Mouse (Mus musculus): ENCODE results near the gene Mgat3.

The Mgat3 gene

DNA sequence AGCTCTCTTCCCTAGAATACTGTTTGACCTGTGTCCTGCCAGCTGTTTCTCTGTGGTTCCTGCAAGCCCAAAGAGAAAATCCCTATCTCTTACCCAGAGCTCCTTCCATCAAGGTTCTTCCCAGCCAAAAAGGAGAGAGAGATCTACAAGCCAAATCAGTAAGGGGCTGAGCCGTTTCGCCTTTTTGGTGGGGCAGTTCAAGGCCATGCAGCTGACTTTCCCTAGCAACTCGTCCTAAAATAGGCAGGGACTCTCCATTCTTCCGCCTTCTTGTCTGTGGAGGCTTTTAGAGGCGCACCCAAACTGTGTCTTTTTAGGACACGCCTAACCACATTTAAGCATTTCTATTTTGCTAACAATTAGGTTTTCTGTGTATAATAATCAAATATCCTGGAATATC is 29.8 kb upstream of the Mgat3 start:
- Histone ChIP-seq H3K9me3 (ENCODE audit: low read length) (no peaks in the 10 kb centered on the region), H3K4me1 (replicated peaks; ENCODE audit: low read depth, low read length) (peaks cover 90% of the 10 kb centered on the region)

DNA sequence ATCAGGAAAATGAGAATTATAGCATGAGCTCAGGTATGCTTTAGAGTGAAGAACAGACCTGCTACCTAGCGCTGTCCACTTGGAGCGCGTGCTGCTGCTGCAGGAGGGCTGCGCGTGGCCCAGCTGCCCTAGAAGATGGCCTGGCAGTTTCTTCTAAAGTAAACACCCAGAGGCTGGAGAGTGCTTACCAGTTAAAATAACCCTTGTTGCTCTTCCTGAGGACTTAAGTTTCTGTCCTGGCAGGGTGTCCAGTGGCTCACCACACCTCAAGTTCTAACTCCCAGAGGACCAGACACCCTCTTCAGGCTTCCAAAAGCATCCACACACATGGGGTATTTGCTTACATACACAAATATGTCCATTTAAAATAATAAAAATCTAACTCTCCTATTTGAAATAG is 28.1 kb upstream of the Mgat3 start:
- Histone ChIP-seq H3K9me3 (ENCODE audit: low read length) (no peaks in the 10 kb centered on the region), H3K4me1 (replicated peaks; ENCODE audit: low read depth, low read length) (peaks cover 79% of the 10 kb centered on the region), H3K27me3 (ENCODE audit: insufficient read depth, low read length) (no peaks in the 10 kb centered on the region), H3K4me3 (replicated peaks; ENCODE audit: low read length) (no peak overlapping the region), H3K36me3 (ENCODE audit: insufficient read depth, low read length) (peaks cover 72% of the 10 kb centered on the region)
- TF ChIP-seq POU5F1 (IDR thresholded peaks at IDR 0.05; ENCODE audit: borderline replicate concordance, low read length) = no peak
- no peak for TF ChIP-seq NANOG (IDR thresholded peaks at IDR 0.05; ENCODE audit: borderline replicate concordance, low read length)
- no peak for TF ChIP-seq CTCF (conservative IDR thresholded peaks at IDR 0.05; ENCODE audit: low read length)

More for the DNA sequence above, 29.8 kb upstream of the Mgat3 start:
- Histone ChIP-seq H3K4me3 (replicated peaks; ENCODE audit: low read length) (no peak overlapping the region), H3K36me3 (ENCODE audit: insufficient read depth, low read length) (peaks cover 72% of the 10 kb centered on the region), H3K27me3 (ENCODE audit: insufficient read depth, low read length) (no peaks in the 10 kb centered on the region)
- TF ChIP-seq POU5F1 (IDR thresholded peaks at IDR 0.05; ENCODE audit: borderline replicate concordance, low read length) (no peak), NANOG (IDR thresholded peaks at IDR 0.05; ENCODE audit: borderline replicate concordance, low read length) (no peak), CTCF (conservative IDR thresholded peaks at IDR 0.05; ENCODE audit: low read length) (no peak)

GRCm38 (mm10) chr15:80146153-80146552 is 27.4 kb upstream of the Mgat3 start:
- TF ChIP-seq POU5F1 (IDR thresholded peaks at IDR 0.05; ENCODE audit: borderline replicate concordance, low read length) = no peak
- no peak for TF ChIP-seq NANOG (IDR thresholded peaks at IDR 0.05; ENCODE audit: borderline replicate concordance, low read length)
- TF ChIP-seq CTCF (conservative IDR thresholded peaks at IDR 0.05; ENCODE audit: low read length) = no peak
- H3K4me1 ChIP-seq (replicated peaks; ENCODE audit: low read depth, low read length) = peaks cover 71% of the 10 kb centered on the region
- no peaks in the 10 kb centered on the region for H3K27me3 ChIP-seq (ENCODE audit: insufficient read depth, low read length)
- H3K9me3 ChIP-seq (ENCODE audit: low read length) = no peaks in the 10 kb centered on the region
- peaks cover 72% of the 10 kb centered on the region for H3K36me3 ChIP-seq (ENCODE audit: insufficient read depth, low read length)
- no peak overlapping the region for H3K4me3 ChIP-seq (replicated peaks; ENCODE audit: low read length)

DNA sequence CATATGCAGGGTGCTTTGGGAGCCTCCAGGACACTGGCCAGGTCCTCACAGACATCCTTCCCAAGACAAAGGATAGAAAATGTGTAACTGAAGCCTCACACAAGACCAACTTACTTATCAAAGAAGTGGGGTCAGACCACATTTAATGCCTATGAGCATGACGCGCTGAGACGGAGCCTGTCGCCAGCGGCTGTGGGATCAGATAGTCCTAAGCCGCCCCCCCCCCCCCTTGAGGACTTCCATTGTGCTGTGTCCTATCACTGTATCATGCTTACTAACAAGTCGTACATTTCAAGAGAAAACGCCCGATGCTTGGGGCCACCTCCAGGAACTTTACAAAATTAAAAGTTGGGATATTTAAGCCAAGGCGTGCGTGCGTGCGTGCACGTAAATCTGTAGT is 26.4 kb upstream of the Mgat3 start:
- no peaks in the 10 kb centered on the region for H3K27me3 ChIP-seq (ENCODE audit: insufficient read depth, low read length)
- no peak overlapping the region for H3K4me3 ChIP-seq (replicated peaks; ENCODE audit: low read length)
- peaks cover 72% of the 10 kb centered on the region for H3K4me1 ChIP-seq (replicated peaks; ENCODE audit: low read depth, low read length)
- no peaks in the 10 kb centered on the region for H3K9me3 ChIP-seq (ENCODE audit: low read length)
- H3K36me3 ChIP-seq (ENCODE audit: insufficient read depth, low read length) = peaks cover 72% of the 10 kb centered on the region
- TF ChIP-seq POU5F1 (IDR thresholded peaks at IDR 0.05; ENCODE audit: borderline replicate concordance, low read length) = no peak
- no peak for TF ChIP-seq CTCF (conservative IDR thresholded peaks at IDR 0.05; ENCODE audit: low read length)
- TF ChIP-seq NANOG (IDR thresholded peaks at IDR 0.05; ENCODE audit: borderline replicate concordance, low read length) = no peak

DNA sequence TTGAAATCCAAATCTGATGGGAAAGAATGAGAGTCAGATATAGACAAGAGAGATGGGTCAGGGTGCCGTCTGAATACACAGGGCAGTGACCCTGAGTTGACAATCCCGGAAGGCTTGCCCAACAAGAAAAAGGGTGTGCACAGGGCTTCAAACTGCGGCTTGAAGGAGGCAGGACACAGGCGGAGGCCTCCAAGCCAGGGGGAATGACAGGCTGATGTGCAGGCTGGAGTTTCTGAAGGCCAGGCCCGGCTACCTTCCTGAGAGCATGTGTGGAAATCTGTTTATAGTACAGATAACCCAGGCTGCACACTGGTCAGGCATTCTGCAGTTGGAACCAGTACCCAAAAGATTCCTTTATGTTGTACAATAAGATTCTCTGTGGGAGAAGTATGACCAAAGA is 26.0 kb upstream of the Mgat3 start:
- H3K4me3 ChIP-seq (replicated peaks; ENCODE audit: low read length) = no peak overlapping the region
- H3K27me3 ChIP-seq (ENCODE audit: insufficient read depth, low read length) = no peaks in the 10 kb centered on the region
- TF ChIP-seq CTCF (conservative IDR thresholded peaks at IDR 0.05; ENCODE audit: low read length) (no peak), POU5F1 (IDR thresholded peaks at IDR 0.05; ENCODE audit: borderline replicate concordance, low read length) (no peak), NANOG (IDR thresholded peaks at IDR 0.05; ENCODE audit: borderline replicate concordance, low read length) (no peak)
- H3K36me3 ChIP-seq (ENCODE audit: insufficient read depth, low read length) = peaks cover 73% of the 10 kb centered on the region
- H3K4me1 ChIP-seq (replicated peaks; ENCODE audit: low read depth, low read length) = peaks cover 72% of the 10 kb centered on the region
- no peaks in the 10 kb centered on the region for H3K9me3 ChIP-seq (ENCODE audit: low read length)

GRCm38 (mm10) chr15:80148565-80148964 is 25.0 kb upstream of the Mgat3 start:
- no peak overlapping the region for H3K4me3 ChIP-seq (replicated peaks; ENCODE audit: low read length)
- H3K4me1 ChIP-seq (replicated peaks; ENCODE audit: low read depth, low read length) = peaks cover 72% of the 10 kb centered on the region
- peaks cover 74% of the 10 kb centered on the region for H3K36me3 ChIP-seq (ENCODE audit: insufficient read depth, low read length)
- no peaks in the 10 kb centered on the region for H3K9me3 ChIP-seq (ENCODE audit: low read length)
- no peak for TF ChIP-seq NANOG (IDR thresholded peaks at IDR 0.05; ENCODE audit: borderline replicate concordance, low read length)
- TF ChIP-seq CTCF (conservative IDR thresholded peaks at IDR 0.05; ENCODE audit: low read length) = no peak
- TF ChIP-seq POU5F1 (IDR thresholded peaks at IDR 0.05; ENCODE audit: borderline replicate concordance, low read length) = no peak
- no peaks in the 10 kb centered on the region for H3K27me3 ChIP-seq (ENCODE audit: insufficient read depth, low read length)

- Histone ChIP-seq H3K27me3 (ENCODE audit: insufficient read depth, low read length) (no peaks in the 10 kb centered on the region), H3K4me1 (replicated peaks; ENCODE audit: low read depth, low read length) (peaks cover 69% of the 10 kb centered on the region), H3K4me3 (replicated peaks; ENCODE audit: low read length) (no peak overlapping the region), H3K9me3 (ENCODE audit: low read length) (no peaks in the 10 kb centered on the region), H3K36me3 (ENCODE audit: insufficient read depth, low read length) (peaks cover 74% of the 10 kb centered on the region)
- no peak for TF ChIP-seq CTCF (conservative IDR thresholded peaks at IDR 0.05; ENCODE audit: low read length)
- no peak for TF ChIP-seq POU5F1 (IDR thresholded peaks at IDR 0.05; ENCODE audit: borderline replicate concordance, low read length)
- no peak for TF ChIP-seq NANOG (IDR thresholded peaks at IDR 0.05; ENCODE audit: borderline replicate concordance, low read length)
Measured at GRCm38 (mm10) chr15:80149517-80149916, 24.0 kb upstream of the Mgat3 start.

GRCm38 (mm10) chr15:80152663-80153062 is 20.9 kb upstream of the Mgat3 start:
- H3K36me3 ChIP-seq (ENCODE audit: insufficient read depth, low read length) = peaks cover 90% of the 10 kb centered on the region

GRCm38 (mm10) chr15:80153757-80154156 is 19.8 kb upstream of the Mgat3 start:
- Histone ChIP-seq H3K36me3 (ENCODE audit: insufficient read depth, low read length) (peaks cover 94% of the 10 kb centered on the region), H3K27me3 (ENCODE audit: insufficient read depth, low read length) (no peaks in the 10 kb centered on the region), H3K9me3 (ENCODE audit: low read length) (no peaks in the 10 kb centered on the region), H3K4me3 (replicated peaks; ENCODE audit: low read length) (no peak overlapping the region), H3K4me1 (replicated peaks; ENCODE audit: low read depth, low read length) (peaks cover 64% of the 10 kb centered on the region)
- TF ChIP-seq CTCF (conservative IDR thresholded peaks at IDR 0.05; ENCODE audit: low read length) (no peak), NANOG (IDR thresholded peaks at IDR 0.05; ENCODE audit: borderline replicate concordance, low read length) (no peak), POU5F1 (IDR thresholded peaks at IDR 0.05; ENCODE audit: borderline replicate concordance, low read length) (no peak)

More at GRCm38 (mm10) chr15:80152663-80153062, 20.9 kb upstream of the Mgat3 start:
- no peak for TF ChIP-seq NANOG (IDR thresholded peaks at IDR 0.05; ENCODE audit: borderline replicate concordance, low read length)
- TF ChIP-seq POU5F1 (IDR thresholded peaks at IDR 0.05; ENCODE audit: borderline replicate concordance, low read length) = no peak
- TF ChIP-seq CTCF (conservative IDR thresholded peaks at IDR 0.05; ENCODE audit: low read length) = no peak
- Histone ChIP-seq H3K9me3 (ENCODE audit: low read length) (no peaks in the 10 kb centered on the region), H3K4me3 (replicated peaks; ENCODE audit: low read length) (no peak overlapping the region), H3K27me3 (ENCODE audit: insufficient read depth, low read length) (no peaks in the 10 kb centered on the region), H3K4me1 (replicated peaks; ENCODE audit: low read depth, low read length) (peaks cover 64% of the 10 kb centered on the region)
